8 mouse cellular contexts compared by ENCODE assay signal in genomic region chr9:35210542-35211474, GRCm38 (mm10). TPM values are rescaled to one million over a fixed set of nuclear protein-coding genes. Genes with fewer than 3 reads are reported as not detected.
DNase-seq lines count a peak whose midpoint lies in the region; ATAC-seq and TF ChIP-seq lines count a peak whose summit lies in the region.

Foxred1 (minus strand) TSS chr9:35211055.

- ATAC-seq in embryonic facial prominence, embryonic 14.5 days (ENCODE audit: low read depth), result peak; percentile 100
- peak; percentile 100 for ATAC-seq in limb, embryonic 13.5 days (ENCODE audit: low FRiP score, low read depth)
- peak; percentile 99 for ATAC-seq in midbrain, embryonic 16.5 days

- peak within 1 kb of the TSS; percentile 84 for H3K4me2 ChIP-seq in embryonic facial prominence, embryonic 14.5 days (ENCODE audit: low read depth, low read length)
- peak within 1 kb of the TSS; percentile 88 for H3K4me2 ChIP-seq in limb, embryonic 13.5 days (replicated peaks)
- H3K4me2 ChIP-seq in midbrain, embryonic 16.5 days (ENCODE audit: low read length), result peak within 1 kb of the TSS; percentile 93

- peaks cover 57% of the 10 kb centered on the region for H3K36me3 ChIP-seq in embryonic facial prominence, embryonic 14.5 days (ENCODE audit: control insufficient read depth, insufficient read depth, low read length)
- no peaks in the 10 kb centered on the region; the same call in 1 of the 2 replicates for H3K36me3 ChIP-seq in heart, adult 2 months (ENCODE audit: control insufficient read depth, insufficient read depth, low read length)
- H3K36me3 ChIP-seq in limb, embryonic 13.5 days, result peaks cover 67% of the 10 kb centered on the region
- peaks cover 28% of the 10 kb centered on the region for H3K36me3 ChIP-seq in midbrain, embryonic 16.5 days (ENCODE audit: control insufficient read depth, insufficient read depth, low read length)

- 1% methylated on average over 60 of the region's 72 CpGs for WGBS in embryonic facial prominence, embryonic 14.5 days
- WGBS in heart, adult 2 months, result 1% methylated on average over 71 of the region's 72 CpGs
- 1% methylated on average over 72 of the region's 72 CpGs for WGBS in limb, embryonic 13.5 days
- 1% methylated on average over 59 of the region's 72 CpGs for WGBS in midbrain, embryonic 16.5 days

- peak; percentile 99 for DNase-seq in 3T3-L1 (ENCODE audit: low read depth, low spot score)
- peak; percentile 91 to 98 for DNase-seq in adrenal gland, postnatal 4 days (ENCODE audit: low spot score in 2 of 2)
- DNase-seq in embryonic facial prominence, embryonic 14.5 days (ENCODE audit: low spot score), result peak; percentile 100
- peak; percentile 98 to 99 for DNase-seq in heart, adult 2 months
- DNase-seq in kidney, adult 8-10 months, result peak; percentile 99
- DNase-seq in spleen, postnatal 10 days (ENCODE audit: low spot score in 2 of 2), result peak; percentile 96 to 99

- TF ChIP-seq EP300 in heart, adult 2 months (IDR thresholded peaks at IDR 0.05; ENCODE audit: insufficient read depth, low read depth, low read length), result no peak

- peak within 1 kb of the TSS; percentile 88 for H3K9ac ChIP-seq in embryonic facial prominence, embryonic 14.5 days (ENCODE audit: low read depth, low read length)
- H3K9ac ChIP-seq in heart, adult 2 months (ENCODE audit: low read depth, low read length), result peak within 1 kb of the TSS; percentile 93
- H3K9ac ChIP-seq in limb, embryonic 13.5 days, result peak within 1 kb of the TSS; percentile 95
- peak within 1 kb of the TSS; percentile 93 for H3K9ac ChIP-seq in midbrain, embryonic 16.5 days (ENCODE audit: low read depth, low read length)

- peaks cover 10% of the 10 kb centered on the region for H3K4me1 ChIP-seq in embryonic facial prominence, embryonic 14.5 days (ENCODE audit: control insufficient read depth, insufficient read depth, low read length)
- peaks cover 2% of the 10 kb centered on the region for H3K4me1 ChIP-seq in heart, adult 2 months (ENCODE audit: control insufficient read depth, insufficient read depth, low read length)
- H3K4me1 ChIP-seq in limb, embryonic 13.5 days, result peaks cover 15% of the 10 kb centered on the region
- H3K4me1 ChIP-seq in midbrain, embryonic 16.5 days (ENCODE audit: control insufficient read depth, insufficient read depth, low read length), result peaks cover 17% of the 10 kb centered on the region

- H3K27me3 ChIP-seq in embryonic facial prominence, embryonic 14.5 days (replicated peaks; ENCODE audit: control insufficient read depth, insufficient read depth, low read length), result no peaks in the 10 kb centered on the region
- no peaks in the 10 kb centered on the region for H3K27me3 ChIP-seq in heart, adult 2 months (ENCODE audit: control insufficient read depth, insufficient read depth, low read length)
- H3K27me3 ChIP-seq in limb, embryonic 13.5 days, result no peaks in the 10 kb centered on the region
- no peaks in the 10 kb centered on the region for H3K27me3 ChIP-seq in midbrain, embryonic 16.5 days (ENCODE audit: control insufficient read depth, insufficient read depth, low read depth, low read length)

- intact Hi-C loops in heart, adult 2 months (cut with DNase I), result loop anchor here (1.0 to 5.0 kb wide), 3 partner anchors 11 to 56 kb away; partner anchors contain the start of genes Dcps, Fam118b, Rpusd4 and Srpr

- no peak for TF ChIP-seq CTCF in heart, adult 2 months (IDR thresholded peaks at IDR 0.05)

- no peaks in the 10 kb centered on the region for H3K79me2 ChIP-seq in heart, adult 2 months (replicated peaks; ENCODE audit: control insufficient read depth, insufficient read depth, low read length)

- peak within 1 kb of the TSS; percentile 84 for H3K27ac ChIP-seq in embryonic facial prominence, embryonic 14.5 days (replicated peaks; ENCODE audit: low read depth, low read length)
- peak within 1 kb of the TSS; percentile 98 for H3K27ac ChIP-seq in heart, adult 2 months
- H3K27ac ChIP-seq in limb, embryonic 13.5 days, result peak within 1 kb of the TSS; percentile 83
- peak within 1 kb of the TSS; percentile 95 for H3K27ac ChIP-seq in midbrain, embryonic 16.5 days (ENCODE audit: low read length)

- peak within 1 kb of the TSS; percentile 92 for H3K4me3 ChIP-seq in embryonic facial prominence, embryonic 14.5 days (ENCODE audit: low read depth, low read length)
- peak within 1 kb of the TSS; percentile 93 for H3K4me3 ChIP-seq in heart, adult 2 months
- peak within 1 kb of the TSS; percentile 93 for H3K4me3 ChIP-seq in limb, embryonic 13.5 days
- peak within 1 kb of the TSS; percentile 60 for H3K4me3 ChIP-seq in midbrain, embryonic 16.5 days (ENCODE audit: low read depth, low read length)

- TF ChIP-seq POLR2A in heart, adult 2 months (IDR thresholded peaks at IDR 0.05; ENCODE audit: insufficient read depth, low read depth, low read length), result peak; percentile 97

- H3K9me3 ChIP-seq in embryonic facial prominence, embryonic 14.5 days (ENCODE audit: control insufficient read depth, low read length), result no peaks in the 10 kb centered on the region
- no peaks in the 10 kb centered on the region for H3K9me3 ChIP-seq in limb, embryonic 13.5 days
- H3K9me3 ChIP-seq in midbrain, embryonic 16.5 days (replicated peaks; ENCODE audit: control insufficient read depth, low read length, poor library complexity, severe bottlenecking), result no peaks in the 10 kb centered on the region

RNA-seq across cellular contexts. Expression of gene Foxred1, which starts in this region (rescaled TPM):
- 10 to 100 TPM; 59.5 to 63.5 TPM for total RNA-seq in adrenal gland, postnatal 4 days (2021)
- polyA plus RNA-seq in embryonic facial prominence, embryonic 14.5 days (2014; fragmentation: Nextera tagmentation; extraction: Ambion mirVana), result 27.2 and 30.0 TPM in 2 replicates
- 10 to 100 TPM; 70.4 to 75.6 TPM for total RNA-seq in heart, adult 2 months (2021)
- 56.8 and 100 TPM in 2 replicates for polyA plus RNA-seq in heart, adult 2 months (2012; rRNA removed)
- polyA plus RNA-seq in limb, embryonic 13.5 days (2015; fragmentation: Nextera tagmentation; extraction: Ambion mirVana), result 44.3 and 44.7 TPM in 2 replicates
- polyA plus RNA-seq in midbrain, embryonic 16.5 days (2015; fragmentation: Nextera tagmentation; extraction: Ambion mirVana), result 49.8 and 51.2 TPM in 2 replicates

Comparison
In these comparisons a context has a peak if more than half of its experiments do, and no peak if none do; other contexts are left out.
1. Peak in every context shown above with its lines: DNase-seq, ATAC-seq, H3K4me3 ChIP-seq and H3K27ac ChIP-seq.